Mouse (Mus musculus) G1E (cell line): ENCODE measurements around the gene Treml4. TPM values are rescaled to one million over a fixed set of nuclear protein-coding genes. Genes with fewer than 3 reads are reported as not detected.
"Not testable (repeated sequence)": the region's sequence is repeated elsewhere in the genome, so short reads cannot be mapped to it uniquely, and the experiment has no call there.

Source experiments
- ATAC-seq: 2 replicates; pipeline ENCODE4 v1.8.0; 2016; ENCODE audit warnings: mild to moderate bottlenecking; ENCODE audit not compliant: insufficient number of reproducible peaks, poor library complexity, low FRiP score, severe bottlenecking; ENCODE audit errors: extremely low read depth
- DNase-seq: peaks from one replicate; pipeline ENCODE4 v3.0.0; 2012; ENCODE audit warnings: low spot score
- H3K27me3 ChIP-seq: 2 replicates; pipeline ENCODE4 v1.6.1; 2012; ENCODE audit warnings: mild to moderate bottlenecking, low read length, inconsistent platforms; ENCODE audit not compliant: insufficient read depth
- H3K36me3 ChIP-seq: replicated peaks from 2 replicates; pipeline ENCODE3; 2012; ENCODE audit warnings: mild to moderate bottlenecking, inconsistent platforms
- H3K4me1 ChIP-seq: 2 replicates; pipeline ENCODE4 v1.6.1; 2012; ENCODE audit warnings: low read depth, low read length, inconsistent platforms, mixed read lengths; ENCODE audit not compliant: insufficient read depth
- H3K4me3 ChIP-seq: 2 replicates; pipeline ENCODE4 v1.5.1; 2012; ENCODE audit warnings: low read depth, mild to moderate bottlenecking, inconsistent platforms, low read length, moderate library complexity, mixed read lengths
- H3K9me3 ChIP-seq: replicated peaks from 2 replicates; pipeline ENCODE4 v1.6.1; 2012; ENCODE audit warnings: inconsistent platforms
- CTCF ChIP-seq: IDR thresholded peaks from 2 replicates; pipeline ENCODE4 v1.5.1; 2012; ENCODE audit warnings: low read depth, low read length, inconsistent platforms, mixed read lengths
- GATA1 ChIP-seq: IDR thresholded peaks from 2 replicates; pipeline ENCODE4 v1.6.1; 2012; ENCODE audit warnings: borderline replicate concordance, low read length, inconsistent platforms, mixed read lengths
- GATA2 ChIP-seq: IDR thresholded peaks from 2 replicates; pipeline ENCODE4 v1.6.1; 2012; ENCODE audit warnings: low read depth, low read length, inconsistent platforms, borderline replicate concordance
- POLR2AphosphoS5 ChIP-seq: IDR thresholded peaks from 2 replicates; pipeline ENCODE4 v1.6.1; 2012; ENCODE audit warnings: low read depth, low read length, inconsistent platforms; ENCODE audit not compliant: insufficient replicate concordance
- TAL1 ChIP-seq: conservative IDR thresholded peaks from 2 replicates; pipeline ENCODE4 v1.6.1; 2012; ENCODE audit warnings: low read depth, low read length, inconsistent platforms, mixed read lengths
- polyA plus RNA-seq: library from polyadenylated mRNA; stranded (reverse); fragments of >175 nt; gene quantifications from 2 replicates; pipeline ENCODE4 v1.2.3, GENCODE M21; 2012
- total RNA-seq, 2 experiments: library from RNA; stranded (forward) in 1 of 2; stranded (reverse) in 1 of 2; fragments of 200-1000 nt in 1 of 2; fragments of >200 nt in 1 of 2; fragmentation: Nextera tagmentation in 1 of 2; gene quantifications; 2 replicates each; pipeline ENCODE4 v1.2.3; 2014 to 2017

Gene Treml4
- total and polyA plus RNA-seq, 3 experiments: 0.22 to 1.4 TPM; not detected in 1

DNA sequence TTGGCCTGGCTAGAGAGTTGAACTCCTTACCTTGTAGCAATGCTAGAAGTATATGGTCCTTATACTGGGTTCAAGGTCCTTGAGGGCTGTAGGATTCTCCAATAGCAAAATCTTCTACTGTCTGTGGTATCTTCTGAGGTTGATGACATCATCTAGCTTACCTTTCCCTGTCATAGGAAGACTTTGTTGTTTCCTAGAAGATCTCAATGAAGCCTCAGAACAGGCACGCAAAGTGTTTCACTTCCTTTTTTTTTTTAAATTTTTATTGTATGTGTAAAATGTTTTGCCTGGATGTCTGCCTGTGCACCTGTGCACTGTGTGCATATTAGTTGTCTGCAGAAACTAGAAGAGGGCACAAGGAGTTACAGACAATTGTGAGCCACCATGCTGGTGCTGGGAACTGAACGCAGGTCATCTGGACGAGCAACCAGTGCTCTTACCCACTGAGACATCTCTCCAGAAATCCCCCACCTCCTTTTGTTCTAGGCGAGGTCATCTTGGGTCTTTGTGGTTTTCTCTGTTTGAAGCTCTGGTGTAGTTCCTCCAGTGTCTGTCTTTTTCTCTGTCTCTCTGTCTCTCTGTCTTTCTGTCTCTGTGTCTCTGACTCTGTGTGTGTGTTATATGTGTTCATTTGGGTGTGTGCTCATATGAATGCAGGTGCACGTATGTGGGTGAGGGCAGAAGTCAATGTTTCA lies 29.6 kb downstream of the Treml4 start:
- no peak for DNase-seq
- peak overlapping the region; percentile 30; the same call in 1 of the 2 replicates for H3K4me3 ChIP-seq
- peak; percentile 46; the same call in 1 of the 2 replicates for ATAC-seq

GRCm38 (mm10) chr17:48299203-48299602 lies 35.1 kb downstream of the Treml4 start, which contains the start of gene Treml2:
Treml2 (plus strand) TSS chr17:48299498.
- Histone ChIP-seq H3K4me1 (peaks cover 81% of the 10 kb centered on the region), H3K36me3 (peaks cover 30% of the 10 kb centered on the region), H3K27me3 (no peaks in the 10 kb centered on the region), H3K9me3 (no peaks in the 10 kb centered on the region), H3K4me3 (peak within 1 kb of the TSS; percentile 76)
- TF ChIP-seq GATA1 (no peak), TAL1 (peak; percentile 77), GATA2 (no peak), POLR2AphosphoS5 (no peak), CTCF (no peak)
- peak; percentile 84 for DNase-seq
- ATAC-seq: peak; percentile 83

More for the DNA sequence above, 29.6 kb downstream of the Treml4 start:
- H3K9me3 ChIP-seq: 0 out of 2 replicates have a peak, but pooled peaks cover 2% of the 10 kb centered on the region
- peaks cover 58% of the 10 kb centered on the region for H3K4me1 ChIP-seq
- H3K36me3 ChIP-seq: no peaks in the 10 kb centered on the region
- TF ChIP-seq CTCF (no peak), POLR2AphosphoS5 (no peak), TAL1 (no peak), GATA2 (no peak), GATA1 (no peak)
- H3K27me3 ChIP-seq: no peaks in the 10 kb centered on the region

- peaks cover 83% of the 10 kb centered on the region for H3K4me1 ChIP-seq
- H3K27me3 ChIP-seq: no peaks in the 10 kb centered on the region
- ATAC-seq (no peak), DNase-seq (no peak)
- peak overlapping the region; percentile 76 for H3K4me3 ChIP-seq
- no peak for TF ChIP-seq TAL1
- TF ChIP-seq GATA1: no peak
- TF ChIP-seq GATA2: no peak
- no peak for TF ChIP-seq POLR2AphosphoS5
- TF ChIP-seq CTCF: no peak
- H3K36me3 ChIP-seq: peaks cover 35% of the 10 kb centered on the region
- H3K9me3 ChIP-seq: no peaks in the 10 kb centered on the region
These were observed 35.7 kb downstream of the Treml4 start for GRCm38 (mm10) chr17:48299756-48300155.

- H3K36me3 ChIP-seq: peaks cover 39% of the 10 kb centered on the region
- H3K27me3 ChIP-seq: no peaks in the 10 kb centered on the region
- H3K4me3 ChIP-seq: peak overlapping the region; percentile 76
- peaks cover 85% of the 10 kb centered on the region for H3K4me1 ChIP-seq
- TF ChIP-seq CTCF (no peak), TAL1 (no peak), GATA1 (no peak), GATA2 (no peak), POLR2AphosphoS5 (no peak)
- ATAC-seq: peak; percentile 68
- H3K9me3 ChIP-seq: no peaks in the 10 kb centered on the region
- DNase-seq: peak; percentile 78
These were observed 36.1 kb downstream of the Treml4 start for GRCm38 (mm10) chr17:48300199-48300598.

DNA sequence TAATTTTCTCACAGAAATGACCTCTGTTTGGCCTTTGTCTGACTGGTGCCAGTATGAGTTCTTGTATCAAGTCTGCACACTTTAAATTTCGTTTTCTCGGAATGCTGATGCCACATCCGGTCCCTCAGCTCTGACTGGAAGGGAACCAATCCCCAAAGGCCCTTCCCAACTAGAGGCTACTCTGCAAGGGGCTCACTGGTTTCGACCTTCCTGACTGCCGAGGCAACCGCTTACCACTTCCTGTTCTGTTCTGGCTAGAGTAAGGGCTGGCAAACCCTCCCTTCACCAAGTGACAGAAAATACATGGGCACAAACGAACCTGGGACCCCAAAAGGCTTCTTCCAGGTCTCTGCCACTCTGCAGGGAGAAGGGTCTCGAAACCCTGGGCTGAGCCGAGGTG lies 36.8 kb downstream of the Treml4 start:
- Histone ChIP-seq H3K9me3 (no peaks in the 10 kb centered on the region), H3K4me3 (peak overlapping the region; percentile 76), H3K36me3 (peaks cover 39% of the 10 kb centered on the region), H3K27me3 (no peaks in the 10 kb centered on the region), H3K4me1 (peaks cover 80% of the 10 kb centered on the region)
- DNase-seq: peak; percentile 80
- peak; percentile 57 for ATAC-seq
- no peak for TF ChIP-seq GATA2
- TF ChIP-seq GATA1: no peak
- no peak for TF ChIP-seq CTCF
- no peak for TF ChIP-seq TAL1
- no peak for TF ChIP-seq POLR2AphosphoS5

- peaks cover 48% of the 10 kb centered on the region for H3K36me3 ChIP-seq
- DNase-seq (no peak), ATAC-seq (no peak)
- no peaks in the 10 kb centered on the region for H3K27me3 ChIP-seq
- TF ChIP-seq POLR2AphosphoS5: no peak
- TF ChIP-seq GATA1: no peak
- TF ChIP-seq GATA2: no peak
- no peak for TF ChIP-seq TAL1
- no peak for TF ChIP-seq CTCF
- H3K4me1 ChIP-seq: peaks cover 77% of the 10 kb centered on the region
- H3K4me3 ChIP-seq: peak overlapping the region; percentile 52; the same call in 1 of the 2 replicates
- no peaks in the 10 kb centered on the region for H3K9me3 ChIP-seq
These were observed 37.7 kb downstream of the Treml4 start for GRCm38 (mm10) chr17:48301792-48302191.

DNA sequence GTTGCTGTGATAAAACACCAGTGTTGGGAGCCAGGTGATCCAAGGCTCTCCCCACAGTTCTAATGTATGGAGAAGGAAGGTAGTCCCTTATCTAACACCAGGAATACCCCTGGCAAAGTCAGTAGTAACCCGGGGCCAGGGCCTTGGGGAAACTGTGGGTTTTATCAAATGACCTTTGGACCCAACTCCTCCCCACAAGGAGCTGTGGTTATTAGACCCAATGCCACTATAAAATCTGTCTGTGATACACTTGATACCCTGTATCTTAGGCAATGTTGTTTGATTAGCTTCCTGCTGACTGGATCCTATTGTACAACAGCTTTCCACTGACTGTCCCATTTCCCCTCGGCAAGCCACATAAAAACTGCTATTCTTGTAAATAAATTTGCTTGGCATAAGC lies 48.0 kb downstream of the Treml4 start:
- Histone ChIP-seq H3K4me1 (peaks cover 52% of the 10 kb centered on the region), H3K27me3 (no peaks in the 10 kb centered on the region), H3K9me3 (no peaks in the 10 kb centered on the region), H3K4me3 (no peak overlapping the region), H3K36me3 (peaks cover 41% of the 10 kb centered on the region)
- no peak for ATAC-seq
- DNase-seq: no peak
- TF ChIP-seq TAL1: no peak
- TF ChIP-seq GATA1: no peak
- no peak for TF ChIP-seq CTCF
- TF ChIP-seq POLR2AphosphoS5: no peak
- TF ChIP-seq GATA2: no peak

- not testable (repeated sequence) for H3K4me3 ChIP-seq, H3K27me3 ChIP-seq, H3K9me3 ChIP-seq, H3K36me3 ChIP-seq, DNase-seq
- H3K4me1 ChIP-seq: peaks cover 45% of the 10 kb centered on the region
- ATAC-seq: peak; percentile 55
These were observed 51.9 kb downstream of the Treml4 start, which contains the start of gene B430306N03Rik for GRCm38 (mm10) chr17:48315905-48316579. B430306N03Rik (plus strand) TSS chr17:48316141.
